Mouse (Mus musculus) lung, embryonic 14.5 days (tissue): ENCODE data around the gene Syt3. TPM values are rescaled to one million over a fixed set of nuclear protein-coding genes. Genes with fewer than 3 reads are reported as not detected.

Experiments
- ATAC-seq: fragments of 200-750 bp; cut with Nextera tagmentation; 2 replicates; pipeline ENCODE4 v1.8.0; 2017; ENCODE audit warnings: mild to moderate bottlenecking, moderate TSS enrichment, moderate library complexity; ENCODE audit not compliant: insufficient read depth
- DNase-seq: peaks from one replicate; pipeline ENCODE4 v3.0.0-alpha.2; 2015
- H3K27ac ChIP-seq: fragments of 300-500 bp; sonication (generic); 2 replicates; pipeline ENCODE4 v1.5.1; 2014; ENCODE audit warnings: low read depth, mild to moderate bottlenecking, moderate library complexity
- H3K27me3 ChIP-seq: fragments of 300-500 bp; sonication (generic); 2 replicates; pipeline ENCODE4 v1.6.1; 2014; ENCODE audit warnings: low read length, control low read depth; ENCODE audit not compliant: insufficient read depth
- H3K36me3 ChIP-seq: fragments of 300-500 bp; sonication (generic); 2 replicates; pipeline ENCODE4 v1.6.1; 2014; ENCODE audit warnings: control low read depth; ENCODE audit not compliant: insufficient read depth
- H3K4me1 ChIP-seq: fragments of 300-500 bp; sonication (generic); 2 replicates; pipeline ENCODE4 v1.6.1; 2014; ENCODE audit warnings: antibody characterized with exemption, control low read depth; ENCODE audit not compliant: insufficient read depth
- H3K4me2 ChIP-seq: fragments of 300-500 bp; sonication (generic); 2 replicates; pipeline ENCODE4 v1.6.1; 2014; ENCODE audit warnings: mild to moderate bottlenecking
- H3K4me3 ChIP-seq: fragments of 300-500 bp; sonication (generic); 2 replicates; pipeline ENCODE4 v1.5.1; 2014; ENCODE audit warnings: low read depth, low read length
- H3K9ac ChIP-seq: fragments of 300-500 bp; sonication (generic); 2 replicates; pipeline ENCODE4 v1.6.1; 2014
- H3K9me3 ChIP-seq: fragments of 300-500 bp; sonication (generic); 2 replicates; pipeline ENCODE4 v1.6.1; 2016; ENCODE audit warnings: low read depth, low read length, control low read depth
- CTCF ChIP-seq: IDR thresholded peaks from 2 replicates; pipeline ENCODE4 v1.5.1; 2016; ENCODE audit warnings: antibody characterized with exemption, low read depth
- WGBS: fragments of 180-500 bp; shearing (Covaris S2); extraction: QIAGEN DNeasy Blood & Tissue Kit; methylation state at CpG from one replicate; pipeline ENCODE4 v1.1.7; 2014; 5-methylcytosine and 5-hydroxymethylcytosine counted together
- polyA plus RNA-seq: library from polyadenylated mRNA; unstranded; fragments of >200 nt; fragmentation: Nextera tagmentation; extraction: Ambion mirVana; gene quantifications from 2 replicates; pipeline ENCODE4 v1.2.1, GENCODE M21; 2014

Gene Syt3
- polyA plus RNA-seq, 1 experiment from 2014 or later: 2.0 TPM

DNA sequence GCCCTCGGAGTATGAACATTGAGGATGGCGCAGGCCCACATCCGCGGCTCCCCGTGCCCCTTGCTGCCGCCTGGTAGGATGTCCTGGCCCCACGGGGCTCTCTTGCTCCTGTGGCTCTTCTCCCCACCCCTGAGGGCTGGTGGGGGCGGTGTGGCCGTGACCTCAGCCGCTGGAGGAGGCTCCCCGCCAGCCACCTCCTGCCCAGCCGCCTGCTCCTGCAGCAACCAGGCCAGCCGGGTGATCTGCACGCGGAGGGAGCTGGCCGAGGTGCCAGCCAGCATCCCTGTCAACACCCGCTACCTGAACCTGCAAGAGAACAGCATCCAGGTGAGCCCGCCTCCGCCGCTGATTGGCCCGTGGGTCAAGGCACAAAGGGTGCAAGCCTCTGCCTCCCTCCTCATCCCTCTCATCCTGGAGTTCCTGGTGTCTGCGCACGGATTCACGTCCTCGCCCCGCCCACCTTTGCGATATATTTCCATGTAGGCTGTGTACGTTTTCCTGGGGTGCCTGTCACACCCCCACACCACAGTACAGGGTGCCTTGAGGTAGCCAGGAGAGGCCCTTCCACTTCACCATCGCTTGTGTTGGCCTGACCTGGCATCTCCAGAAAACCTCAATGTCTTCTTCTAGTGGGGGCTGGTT is 61.1 kb downstream of the Syt3 start:
- DNase-seq (no peak), ATAC-seq (no peak)
- Histone ChIP-seq H3K27ac (no peak overlapping the region), H3K4me3 (no peak overlapping the region), H3K9me3 (no peaks in the 10 kb centered on the region), H3K4me2 (no peak overlapping the region), H3K4me1 (no peaks in the 10 kb centered on the region), H3K36me3 (no peaks in the 10 kb centered on the region), H3K27me3 (peaks cover 62% of the 10 kb centered on the region), H3K9ac (no peak overlapping the region)
- 16% methylated on average over 29 of the region's 29 CpGs for WGBS
- no peak for TF ChIP-seq CTCF

DNA sequence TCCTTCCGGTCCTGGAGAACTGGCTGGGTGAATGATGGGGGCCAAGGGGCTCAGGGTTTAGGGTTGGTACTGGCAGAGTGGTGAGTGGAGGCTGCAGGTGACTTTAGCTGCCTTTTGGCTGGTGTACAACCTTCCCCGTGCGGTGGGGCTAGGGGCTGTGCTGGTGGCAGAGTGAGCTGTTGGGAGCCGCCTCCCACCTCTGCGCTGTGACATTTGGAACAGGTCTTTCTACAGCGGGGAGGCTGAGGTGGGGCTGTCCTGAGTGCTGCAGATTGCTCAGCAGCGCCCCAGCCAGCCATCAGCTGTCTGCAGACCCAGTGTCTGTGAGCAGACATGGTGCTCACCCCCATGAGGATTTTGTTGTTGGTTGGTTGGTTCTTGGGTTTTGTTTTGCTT is 61.6 kb downstream of the Syt3 start:
- DNase-seq (no peak), ATAC-seq (no peak)
- Histone ChIP-seq H3K27me3 (peaks cover 57% of the 10 kb centered on the region), H3K4me3 (no peak overlapping the region), H3K4me1 (no peaks in the 10 kb centered on the region), H3K4me2 (no peak overlapping the region), H3K9me3 (no peaks in the 10 kb centered on the region), H3K9ac (no peak overlapping the region), H3K36me3 (no peaks in the 10 kb centered on the region), H3K27ac (no peak overlapping the region)
- TF ChIP-seq CTCF: no peak
- WGBS: 15% methylated on average over 7 of the region's 7 CpGs

DNA sequence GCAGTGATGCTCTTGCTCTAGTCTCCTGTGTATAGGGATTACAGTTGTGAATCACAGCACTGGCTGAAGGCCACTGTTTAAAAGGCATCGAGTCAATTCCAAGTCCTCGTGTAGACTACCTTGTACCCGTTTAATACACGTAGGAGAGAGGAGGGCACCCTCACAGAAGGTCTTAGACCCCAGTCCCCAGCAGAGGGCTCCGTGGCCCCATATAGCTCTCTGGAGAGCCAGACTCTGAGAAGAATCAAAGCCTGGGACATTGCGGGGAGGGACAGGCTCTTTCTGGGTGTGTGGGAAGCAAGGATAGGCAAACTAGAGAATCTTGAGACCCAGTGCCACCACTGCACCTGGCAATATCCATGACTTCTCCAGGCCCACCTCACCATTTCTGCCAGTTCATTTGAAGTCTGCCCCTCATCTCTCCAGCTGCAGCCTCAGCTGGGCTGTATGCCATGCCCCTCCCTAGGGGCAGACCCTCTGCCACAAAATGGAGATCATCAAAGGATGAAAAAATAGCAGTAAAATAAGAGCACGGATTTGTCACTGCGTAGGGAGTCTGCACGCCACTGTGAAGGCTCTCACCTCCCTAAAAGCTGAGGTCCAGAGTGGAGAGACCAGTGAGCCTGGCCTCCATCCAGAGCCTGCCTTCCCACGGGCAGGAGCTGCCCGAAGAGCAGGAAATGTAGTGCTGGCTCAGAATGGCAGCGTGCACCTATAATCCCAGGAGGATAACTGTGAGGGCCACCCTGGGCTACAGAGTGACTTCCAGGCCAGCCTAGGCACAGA is 62.4 kb downstream of the Syt3 start:
- Histone ChIP-seq H3K4me3 (no peak overlapping the region), H3K9me3 (no peaks in the 10 kb centered on the region), H3K9ac (no peak overlapping the region), H3K4me2 (no peak overlapping the region), H3K27me3 (peaks cover 50% of the 10 kb centered on the region), H3K36me3 (no peaks in the 10 kb centered on the region), H3K4me1 (no peaks in the 10 kb centered on the region), H3K27ac (no peak overlapping the region)
- DNase-seq: no peak
- no peak for ATAC-seq
- TF ChIP-seq CTCF: no peak
- WGBS: 44% methylated on average over 12 of the region's 12 CpGs

Other genes with a start within 250 kb of the Syt3 start
- not detected in 2 replicates for gene Klk1b16, start 247.3 kb upstream of the Syt3 start, polyA plus RNA-seq
- not detected in 2 replicates for gene Klk1b24, start 195.9 kb upstream of the Syt3 start, polyA plus RNA-seq
- gene Klk1b3, start 185.9 kb upstream of the Syt3 start, polyA plus RNA-seq: not detected in 2 replicates
- not detected in 2 replicates for gene Klk1b4, start 176.7 kb upstream of the Syt3 start, polyA plus RNA-seq
- gene Klk1b5, start 168.2 kb upstream of the Syt3 start, polyA plus RNA-seq: not detected in 2 replicates
- 0.20 and 0.26 TPM in 2 replicates for gene Klk1, start 158.7 kb upstream of the Syt3 start, polyA plus RNA-seq
- not detected in 2 replicates for gene Gm36864, start 147.9 kb upstream of the Syt3 start, polyA plus RNA-seq
- gene 1700028J19Rik, start 137.4 kb upstream of the Syt3 start, polyA plus RNA-seq: 0.96 and 1.5 TPM in 2 replicates
- gene 2410002F23Rik, start 137.4 kb upstream of the Syt3 start, polyA plus RNA-seq: 142 and 146 TPM in 2 replicates
- gene Acp4, start 126.7 kb upstream of the Syt3 start, polyA plus RNA-seq: 0.11 TPM in 1 of 2 replicates, not detected in the other
- gene Gm15517, start 122.7 kb upstream of the Syt3 start, polyA plus RNA-seq: not detected in 2 replicates
- 1.8 TPM in 2 replicates for gene Clec11a, start 77.2 kb upstream of the Syt3 start, polyA plus RNA-seq
- gene Shank1, start 73.8 kb upstream of the Syt3 start, polyA plus RNA-seq: 1.3 and 1.6 TPM in 2 replicates
- 0.71 and 1.2 TPM in 2 replicates for gene 1700008O03Rik, start 1.7 kb downstream of the Syt3 start, polyA plus RNA-seq
- gene Lrrc4b, start 44.9 kb downstream of the Syt3 start, polyA plus RNA-seq: 1.5 TPM in 2 replicates
- 0.28 TPM in 1 of 2 replicates, not detected in the other for gene Aspdh, start 81.3 kb downstream of the Syt3 start, polyA plus RNA-seq
- gene Josd2, start 83.9 kb downstream of the Syt3 start, polyA plus RNA-seq: 82.7 and 87.6 TPM in 2 replicates
- 122 and 133 TPM in 2 replicates for gene Emc10, start 112.4 kb downstream of the Syt3 start, polyA plus RNA-seq
- gene Fam71e1, start 112.5 kb downstream of the Syt3 start, polyA plus RNA-seq: 9.1 and 11.3 TPM in 2 replicates
- 0.14 and 0.26 TPM in 2 replicates for gene Mybpc2, start 140.6 kb downstream of the Syt3 start, polyA plus RNA-seq
- gene Spib, start 148.0 kb downstream of the Syt3 start, polyA plus RNA-seq: 0.07 and 0.18 TPM in 2 replicates
- 91.6 and 105 TPM in 2 replicates for gene Pold1, start 164.7 kb downstream of the Syt3 start, polyA plus RNA-seq
- gene Nr1h2, start 169.8 kb downstream of the Syt3 start, polyA plus RNA-seq: 61.1 and 66.0 TPM in 2 replicates
- 4.7 and 6.8 TPM in 2 replicates for gene Napsa, start 188.3 kb downstream of the Syt3 start, polyA plus RNA-seq
- gene Kcnc3, start 206.6 kb downstream of the Syt3 start, polyA plus RNA-seq: 0.70 and 0.97 TPM in 2 replicates